In the genomic region with DNA sequence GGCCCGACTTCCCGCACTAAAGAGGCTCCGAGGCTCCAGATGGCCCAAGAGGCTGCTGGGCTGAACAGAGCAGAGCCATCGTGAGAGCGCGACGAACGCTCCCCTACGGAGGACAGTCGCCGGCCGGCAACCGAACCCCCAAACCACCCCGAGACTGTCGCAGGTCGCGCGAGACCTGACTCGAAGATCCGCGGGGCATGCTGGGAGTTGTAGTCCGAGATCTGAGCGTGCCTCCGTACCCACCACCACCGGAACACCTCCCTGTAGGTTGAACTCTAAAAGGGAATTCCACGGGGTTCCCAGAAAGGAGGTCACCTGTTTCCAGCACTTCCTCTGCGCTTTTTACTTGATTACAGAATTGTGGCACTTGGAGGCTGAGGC, we compare ENCODE assay signal across 8 mouse cellular contexts. TPM values are rescaled to one million over a fixed set of nuclear protein-coding genes. Genes with fewer than 3 reads are reported as not detected.
DNase-seq lines count a peak whose midpoint lies in the region; ATAC-seq and TF ChIP-seq lines count a peak whose summit lies in the region.

A gene (minus strand): TSS at position 235 of the 381 bp plus-strand sequence.

- peak within 1 kb of the TSS; percentile 80 for H3K4me2 ChIP-seq in kidney, embryonic 15.5 days

- no peaks in the 10 kb centered on the region for H3K9me3 ChIP-seq in heart, embryonic 10.5 days
- H3K9me3 ChIP-seq in kidney, embryonic 15.5 days (replicated peaks), result no peaks in the 10 kb centered on the region

- H3K27ac ChIP-seq in bone marrow macrophage, adult 2 months (ENCODE audit: insufficient read depth, low read depth, low read length), result no peak within 1 kb of the TSS
- no peak within 1 kb of the TSS for H3K27ac ChIP-seq in embryonic fibroblast, embryonic 13.5 days (ENCODE audit: insufficient read depth, low read length)
- H3K27ac ChIP-seq in heart, embryonic 10.5 days, result peak within 1 kb of the TSS; percentile 94
- H3K27ac ChIP-seq in kidney, embryonic 15.5 days, result peak within 1 kb of the TSS; percentile 74

- ATAC-seq in kidney, embryonic 15.5 days (replicated peaks; ENCODE audit: low FRiP score), result peak; percentile 95
- peak; percentile 96 for ATAC-seq in monocyte, adult 5-6 weeks (replicated peaks; ENCODE audit: insufficient number of reproducible peaks, low FRiP score, low TSS enrichment, poor library complexity, severe bottlenecking)

- H3K27me3 ChIP-seq in heart, embryonic 10.5 days (ENCODE audit: insufficient read depth, poor library complexity, severe bottlenecking), result no peaks in the 10 kb centered on the region
- H3K27me3 ChIP-seq in kidney, embryonic 15.5 days, result no peaks in the 10 kb centered on the region

- DNase-seq in A20 (ENCODE audit: low read depth, low spot score) (peak; percentile 94), liver (peak; percentile 94)
- DNase-seq in heart, embryonic 10.5 days (ENCODE audit: low spot score), result peak; percentile 98
- DNase-seq in spleen, postnatal 4 days (ENCODE audit: low spot score in 2 of 2), result peak; percentile 92 to 98

- WGBS in heart, embryonic 10.5 days, result under 1% methylated on average over 27 of the region's 27 CpGs
- under 1% methylated on average over 27 of the region's 27 CpGs for WGBS in kidney, embryonic 15.5 days

- TF ChIP-seq POLR2A in bone marrow macrophage, adult 2 months (IDR thresholded peaks at IDR 0.05; ENCODE audit: borderline replicate concordance, low read depth, low read length), result no peak
- peak; percentile 93 for TF ChIP-seq POLR2A in embryonic fibroblast, embryonic 13.5 days (IDR thresholded peaks at IDR 0.05; ENCODE audit: low read depth, low read length)

- peaks cover 32% of the 10 kb centered on the region for H3K36me3 ChIP-seq in heart, embryonic 10.5 days
- peaks cover 30% of the 10 kb centered on the region for H3K36me3 ChIP-seq in kidney, embryonic 15.5 days

- no peak for TF ChIP-seq CTCF in bone marrow macrophage, adult 2 months (IDR thresholded peaks at IDR 0.05; ENCODE audit: low read depth, low read length)
- no peak for TF ChIP-seq CTCF in embryonic fibroblast, embryonic 13.5 days (IDR thresholded peaks at IDR 0.05; ENCODE audit: borderline replicate concordance, insufficient read depth, low read length)

- peak within 1 kb of the TSS; percentile 96 for H3K9ac ChIP-seq in kidney, embryonic 15.5 days

- H3K4me3 ChIP-seq in bone marrow macrophage, adult 2 months (ENCODE audit: insufficient read depth, low read length), result peak within 1 kb of the TSS; percentile 78
- H3K4me3 ChIP-seq in embryonic fibroblast, embryonic 13.5 days (ENCODE audit: insufficient read depth, low read length), result peak within 1 kb of the TSS; percentile 81
- peak within 1 kb of the TSS; percentile 90 for H3K4me3 ChIP-seq in heart, embryonic 10.5 days
- H3K4me3 ChIP-seq in kidney, embryonic 15.5 days (replicated peaks), result peak within 1 kb of the TSS; percentile 95

- H3K4me1 ChIP-seq in bone marrow macrophage, adult 2 months (ENCODE audit: control insufficient read depth, insufficient read depth, low read length), result peaks cover 10% of the 10 kb centered on the region; the same call in 1 of the 2 replicates
- H3K4me1 ChIP-seq in embryonic fibroblast, embryonic 13.5 days (ENCODE audit: control insufficient read depth, insufficient read depth, low read length), result no peaks in the 10 kb centered on the region
- peaks cover 14% of the 10 kb centered on the region for H3K4me1 ChIP-seq in heart, embryonic 10.5 days
- H3K4me1 ChIP-seq in kidney, embryonic 15.5 days, result peaks cover 30% of the 10 kb centered on the region

RNA-seq across cellular contexts. Expression of the gene that starts here (rescaled TPM):
- polyA plus RNA-seq in bone marrow macrophage, adult 2 months (2012; ENCODE audit: insufficient read depth, insufficient read length, missing spikeins), result 48.5 and 49.2 TPM in 2 replicates
- polyA plus RNA-seq in embryonic fibroblast, embryonic 13.5 days (2011; ENCODE audit: insufficient read length, low read depth, missing spikeins), result 73.4 and 74.2 TPM in 2 replicates
- 146 and 148 TPM in 2 replicates for polyA plus RNA-seq in heart, embryonic 10.5 days (2016; fragmentation: Nextera tagmentation; extraction: Ambion mirVana)
- 151 and 162 TPM in 2 replicates for polyA plus RNA-seq in kidney, embryonic 15.5 days (2015; fragmentation: Nextera tagmentation; extraction: Ambion mirVana)
- total RNA-seq in monocyte, adult 5-6 weeks (2017), result 34.5 to 44.1 TPM (median 38.3 TPM) in 3 replicates

Comparison
In these comparisons a context has a peak if more than half of its experiments do, and no peak if none do; other contexts are left out.
1. H3K27ac ChIP-seq: peak in heart, embryonic 10.5 days (single experiment) and kidney, embryonic 15.5 days (single experiment); none in bone marrow macrophage, adult 2 months (single experiment) and embryonic fibroblast, embryonic 13.5 days (single experiment).
2. Peak in every context shown above with its lines, with median percentiles within 50 percentile points of each other: DNase-seq and H3K4me3 ChIP-seq.